Mouse (Mus musculus) gastrocnemius, postnatal 36 days (tissue): Measurements from ENCODE around the gene Tc2n. TPM values are rescaled to one million over a fixed set of nuclear protein-coding genes. Genes with fewer than 3 reads are reported as not detected.

Source experiments
- total RNA-seq, 2 experiments: library from RNA; stranded (reverse); gene quantifications; 2 replicates each; pipeline ENCODE4 v1.2.3; 2021

Tc2n gene
- total RNA-seq, 2 experiments from 2014 or later: 0.12 to 0.31 TPM

Other genes with a start within 250 kb of the Tc2n start
- gene Fbln5, start 100.5 kb upstream of the Tc2n start, total RNA-seq: 10 to 100 TPM; 15.2 to 16.0 TPM
- gene Trip11, start 194.7 kb upstream of the Tc2n start, total RNA-seq: 10 to 100 TPM; 22.7 to 24.2 TPM
- 1 to 10 TPM; 3.8 to 5.9 TPM for gene Atxn3, start 239.7 kb upstream of the Tc2n start, total RNA-seq